Mouse (Mus musculus): ENCODE measurements around the gene Padi6. TPM values are rescaled to one million over a fixed set of nuclear protein-coding genes. Genes with fewer than 3 reads are reported as not detected.

The Padi6 gene
- polyA plus RNA-seq, 1 experiment from 2014 or later, result not detected

DNA sequence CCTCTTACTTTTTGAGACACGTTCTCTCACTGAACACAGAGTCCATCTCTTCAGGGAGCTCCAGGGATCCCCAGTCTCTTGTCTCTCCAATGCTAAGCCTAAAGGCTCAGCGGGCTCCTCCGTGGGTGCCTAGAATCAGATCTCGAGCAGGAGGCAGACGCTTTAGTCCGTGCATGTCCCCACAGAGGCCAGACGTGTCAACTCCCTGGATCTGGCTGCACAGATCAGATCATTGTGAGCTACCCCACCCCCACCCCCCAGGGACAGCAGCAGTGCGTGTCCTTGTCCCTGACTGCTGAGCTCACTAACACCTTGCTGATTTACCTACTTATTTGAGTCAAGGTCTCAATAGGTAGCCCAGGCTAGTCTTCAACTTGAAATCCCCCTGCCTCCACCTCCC lies 58.8 kb downstream of the Padi6 start:
- ATAC-seq (ENCODE audit: insufficient number of reproducible peaks, low FRiP score, low TSS enrichment, low read depth), result no peak
- H3K4me2 ChIP-seq (replicated peaks), result peak overlapping the region; percentile 39; the same call in 1 of the 2 replicates
- no peak overlapping the region for H3K9ac ChIP-seq
- H3K36me3 ChIP-seq, result no peaks in the 10 kb centered on the region
- WGBS, result 18% methylated on average over 8 of the region's 8 CpGs
- H3K4me1 ChIP-seq, result peaks cover 24% of the 10 kb centered on the region
- no peak overlapping the region for H3K4me3 ChIP-seq (replicated peaks)
- no peaks in the 10 kb centered on the region for H3K27me3 ChIP-seq
- H3K9me3 ChIP-seq (replicated peaks), result no peaks in the 10 kb centered on the region
- H3K27ac ChIP-seq (replicated peaks), result no peak overlapping the region

DNA sequence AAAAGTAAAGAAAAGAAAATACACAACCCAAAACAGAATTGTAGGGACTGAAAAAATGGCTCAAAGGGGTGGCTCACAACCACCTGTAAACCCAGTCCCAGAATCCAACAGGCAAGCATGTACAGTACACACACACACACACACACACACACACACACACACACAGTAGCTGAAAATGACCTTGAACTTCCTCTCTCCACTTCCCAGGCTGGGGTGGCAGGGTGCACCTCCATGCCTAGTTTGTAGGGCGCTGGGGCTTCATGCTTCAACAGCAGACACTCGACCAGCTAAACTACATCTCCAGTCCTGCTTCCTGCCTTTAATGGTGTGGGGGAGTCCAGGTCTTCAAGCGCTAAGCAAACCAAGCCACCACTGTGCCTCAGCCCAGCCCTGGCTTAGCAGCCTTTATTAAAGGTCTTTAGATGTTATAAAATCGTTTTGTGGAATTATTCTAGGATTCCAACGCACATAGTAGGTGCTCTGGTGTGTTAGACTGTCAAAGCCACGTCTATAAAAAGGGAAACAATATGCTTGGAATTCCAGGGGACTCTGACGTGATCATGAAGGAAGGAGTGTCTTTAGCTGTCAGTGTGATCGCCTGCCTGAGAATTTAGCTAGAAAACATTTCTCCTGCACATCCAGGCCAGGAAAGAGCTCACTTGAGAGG lies 61.6 kb downstream of the Padi6 start:
- Histone ChIP-seq H3K9me3 (replicated peaks) (no peaks in the 10 kb centered on the region), H3K36me3 (no peaks in the 10 kb centered on the region), H3K9ac (no peak overlapping the region), H3K4me3 (replicated peaks) (no peak overlapping the region), H3K4me2 (replicated peaks) (no peak overlapping the region), H3K27ac (replicated peaks) (no peak overlapping the region), H3K4me1 (peaks cover 24% of the 10 kb centered on the region), H3K27me3 (no peaks in the 10 kb centered on the region)
- 51% methylated on average over 8 of the region's 8 CpGs for WGBS
- ATAC-seq (ENCODE audit: insufficient number of reproducible peaks, low FRiP score, low TSS enrichment, low read depth), result no peak

DNA sequence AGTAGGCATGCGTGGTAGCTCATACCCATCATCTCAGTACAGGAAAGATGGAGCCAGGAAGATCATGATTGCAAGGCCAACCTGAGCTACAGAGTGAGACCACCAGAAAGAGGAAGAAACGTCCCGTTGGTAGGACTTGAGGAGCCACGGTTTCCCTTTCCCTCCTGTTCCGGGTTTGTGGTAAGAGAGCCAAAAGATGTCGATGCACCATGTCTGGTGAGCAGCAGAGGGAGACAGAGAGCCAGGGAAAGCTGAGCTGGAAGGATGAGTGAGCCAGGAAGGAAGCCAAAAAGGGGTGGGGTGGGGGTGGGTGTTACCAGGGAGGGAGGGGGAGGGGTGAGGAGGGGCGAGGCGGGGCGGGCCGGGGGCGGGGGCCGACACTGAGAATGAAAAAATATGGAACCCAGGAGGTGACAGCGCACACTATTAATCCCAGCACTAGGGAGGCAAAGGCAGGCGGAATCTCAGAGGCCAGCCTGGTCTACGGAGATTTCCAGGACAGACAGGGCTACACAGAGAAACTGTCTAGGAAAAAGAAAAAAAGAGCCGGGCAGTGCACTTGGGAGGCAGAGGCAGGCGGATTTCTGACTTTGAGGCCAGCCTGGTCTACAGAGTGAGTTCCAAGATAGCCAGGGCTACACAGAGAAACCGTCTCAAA lies 62.6 kb downstream of the Padi6 start:
- Histone ChIP-seq H3K27ac (replicated peaks) (no peak overlapping the region), H3K9me3 (replicated peaks) (no peaks in the 10 kb centered on the region), H3K4me2 (replicated peaks) (peak overlapping the region; percentile 39), H3K4me3 (replicated peaks) (0 out of 2 replicates have a peak overlapping the region, but pooled peaks have one; percentile 13), H3K36me3 (no peaks in the 10 kb centered on the region), H3K27me3 (no peaks in the 10 kb centered on the region), H3K4me1 (peaks cover 21% of the 10 kb centered on the region), H3K9ac (no peak overlapping the region)
- 22% methylated on average over 17 of the region's 18 CpGs for WGBS
- ATAC-seq (ENCODE audit: insufficient number of reproducible peaks, low FRiP score, low TSS enrichment, low read depth), result no peak; the same call in 1 of the 2 replicates

DNA sequence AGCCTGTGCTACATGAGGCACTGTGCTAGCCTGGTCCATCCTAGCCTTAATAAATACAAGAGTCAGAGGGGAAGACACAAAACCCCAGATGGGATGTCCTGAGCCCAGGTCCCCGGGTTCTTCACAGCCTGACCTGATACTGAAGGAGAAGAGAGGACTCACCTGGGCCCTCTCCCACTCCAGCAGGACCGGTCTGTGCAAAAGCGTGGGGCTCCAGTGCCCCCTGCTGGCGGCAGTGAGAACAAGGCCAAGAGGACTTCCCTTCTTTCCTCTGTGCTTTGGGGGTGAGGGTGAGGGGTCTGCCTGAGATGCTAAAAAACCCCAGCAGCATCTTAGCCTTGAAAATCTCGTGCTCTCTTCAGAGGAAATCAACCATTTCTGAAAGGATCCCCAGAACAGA lies 63.4 kb downstream of the Padi6 start:
- Histone ChIP-seq H3K36me3 (no peaks in the 10 kb centered on the region), H3K4me1 (peaks cover 17% of the 10 kb centered on the region), H3K27ac (replicated peaks) (no peak overlapping the region), H3K4me3 (replicated peaks) (no peak overlapping the region), H3K9me3 (replicated peaks) (no peaks in the 10 kb centered on the region), H3K27me3 (no peaks in the 10 kb centered on the region), H3K4me2 (replicated peaks) (no peak overlapping the region), H3K9ac (no peak overlapping the region)
- WGBS, result 18% methylated on average over 5 of the region's 5 CpGs
- 0 out of 2 replicates have a peak, but pooled peaks have one; percentile 9 for ATAC-seq (ENCODE audit: insufficient number of reproducible peaks, low FRiP score, low TSS enrichment, low read depth)

Small RNAs within 50 kb of the gene (microRNA-seq; reads per million reads assigned to microRNA genes)
- gene Gm23045 (ENCODE audit: borderline number of aligned reads) (not detected), gene Gm25951 (ENCODE audit: borderline number of aligned reads) (not detected)

Other genes with a start within 250 kb of the Padi6 start
- 17.0 and 18.6 TPM in 2 replicates for gene Arhgef10l, start 76.6 kb downstream of the Padi6 start, polyA plus RNA-seq (2015; fragmentation: Nextera tagmentation; extraction: Ambion mirVana)
- 47.0 and 55.0 TPM in 2 replicates for gene Rcc2, start 42.1 kb downstream of the Padi6 start, polyA plus RNA-seq (2015; fragmentation: Nextera tagmentation; extraction: Ambion mirVana)
- gene Padi4, start 31.6 kb upstream of the Padi6 start, polyA plus RNA-seq (2015; fragmentation: Nextera tagmentation; extraction: Ambion mirVana), result 1.7 and 1.9 TPM in 2 replicates
- 2.4 and 4.4 TPM in 2 replicates for gene Padi3, start 68.0 kb upstream of the Padi6 start, polyA plus RNA-seq (2015; fragmentation: Nextera tagmentation; extraction: Ambion mirVana)
- 0.85 and 1.0 TPM in 2 replicates for gene Padi1, start 103.1 kb upstream of the Padi6 start, polyA plus RNA-seq (2015; fragmentation: Nextera tagmentation; extraction: Ambion mirVana)
- 15.3 and 21.4 TPM in 2 replicates for gene Padi2, start 163.7 kb upstream of the Padi6 start, polyA plus RNA-seq (2015; fragmentation: Nextera tagmentation; extraction: Ambion mirVana)
- gene Sdhb, start 218.6 kb upstream of the Padi6 start, polyA plus RNA-seq (2015; fragmentation: Nextera tagmentation; extraction: Ambion mirVana), result 356 and 362 TPM in 2 replicates
- gene Atp13a2, start 244.2 kb upstream of the Padi6 start, polyA plus RNA-seq (2015; fragmentation: Nextera tagmentation; extraction: Ambion mirVana), result 47.2 and 48.1 TPM in 2 replicates

Measured in embryonic facial prominence, embryonic 15.5 days (tissue).